Mouse (Mus musculus): ENCODE results near the gene Kncn. TPM values are rescaled to one million over a fixed set of nuclear protein-coding genes. Genes with fewer than 3 reads are reported as not detected.

The Kncn gene
- polyA plus RNA-seq, 1 experiment from 2014 or later = 0.31 TPM

- Histone ChIP-seq H3K27me3 (replicated peaks; ENCODE audit: control insufficient read depth, insufficient read depth, low read length) (no peaks in the 10 kb centered on the region), H3K9me3 (ENCODE audit: control insufficient read depth, low read length) (no peaks in the 10 kb centered on the region), H3K4me3 (ENCODE audit: low read depth, low read length) (no peak overlapping the region), H3K4me1 (ENCODE audit: control insufficient read depth, insufficient read depth, low read length) (peaks cover 7% of the 10 kb centered on the region), H3K4me2 (ENCODE audit: low read depth, low read length) (no peak overlapping the region), H3K9ac (ENCODE audit: low read depth, low read length) (no peak overlapping the region), H3K27ac (replicated peaks; ENCODE audit: low read depth, low read length) (no peak overlapping the region), H3K36me3 (ENCODE audit: control insufficient read depth, insufficient read depth, low read length) (peaks cover 35% of the 10 kb centered on the region)
- 81% methylated on average over 9 of the region's 9 CpGs for WGBS
- ATAC-seq (ENCODE audit: low read depth) (no peak), DNase-seq (ENCODE audit: low spot score) (no peak)
These were observed 26.8 kb upstream of the Kncn start for GRCm38 (mm10) chr4:115857293-115857883.

DNA sequence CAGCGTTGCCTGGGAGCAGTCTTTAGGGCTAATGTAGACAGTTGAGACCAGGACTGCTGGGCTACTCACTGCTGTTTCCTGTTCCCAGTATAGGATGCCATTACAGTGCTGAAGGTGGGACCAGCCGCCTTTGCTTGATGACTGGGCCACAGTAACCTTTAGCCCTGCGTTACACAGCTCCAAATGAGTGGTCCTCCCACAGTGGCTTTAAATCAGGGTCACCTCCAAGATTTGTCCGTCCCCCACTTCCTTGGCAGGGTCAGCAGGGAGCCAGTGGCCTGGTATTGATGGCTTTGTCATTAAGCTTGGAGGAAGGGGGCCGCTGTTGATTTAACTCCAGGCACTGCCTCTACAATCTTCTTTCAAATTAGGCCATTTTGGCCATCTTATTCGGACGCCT is 20.8 kb upstream of the Kncn start:
- ATAC-seq (ENCODE audit: low read depth) = no peak
- H3K4me3 ChIP-seq (ENCODE audit: low read depth, low read length) = no peak overlapping the region
- WGBS = 70% methylated on average over 7 of the region's 7 CpGs

DNA sequence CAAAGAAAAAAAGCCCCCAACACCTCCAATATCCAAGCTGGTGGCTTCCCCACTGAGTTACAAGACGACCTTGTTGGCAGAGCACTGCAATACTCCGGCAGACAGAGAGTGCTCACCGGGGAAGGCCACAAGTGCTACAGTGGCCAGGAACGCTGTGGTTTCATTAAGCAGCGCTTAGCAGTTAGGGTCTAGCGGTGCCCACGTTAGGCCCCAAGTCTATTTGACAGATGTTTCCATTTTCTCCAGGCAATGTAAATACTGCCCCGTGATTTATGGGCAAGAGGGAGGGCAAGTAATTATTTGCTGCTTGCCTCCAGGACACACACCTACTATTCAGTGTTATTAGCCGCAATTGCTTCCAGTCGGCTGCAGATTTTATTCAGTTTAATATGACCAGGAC is 20.3 kb upstream of the Kncn start:
- WGBS = 32% methylated on average over 10 of the region's 10 CpGs
- no peak overlapping the region for H3K4me2 ChIP-seq (ENCODE audit: low read depth, low read length)

More for the DNA sequence above, 20.8 kb upstream of the Kncn start:
- H3K27me3 ChIP-seq (replicated peaks; ENCODE audit: control insufficient read depth, insufficient read depth, low read length) = no peaks in the 10 kb centered on the region
- DNase-seq (ENCODE audit: low spot score) = no peak
- no peak overlapping the region for H3K27ac ChIP-seq (replicated peaks; ENCODE audit: low read depth, low read length)
- H3K4me2 ChIP-seq (ENCODE audit: low read depth, low read length) = no peak overlapping the region
- H3K4me1 ChIP-seq (ENCODE audit: control insufficient read depth, insufficient read depth, low read length) = no peaks in the 10 kb centered on the region
- H3K9ac ChIP-seq (ENCODE audit: low read depth, low read length) = no peak overlapping the region
- peaks cover 39% of the 10 kb centered on the region; the same call in 1 of the 2 replicates for H3K36me3 ChIP-seq (ENCODE audit: control insufficient read depth, insufficient read depth, low read length)
- no peaks in the 10 kb centered on the region for H3K9me3 ChIP-seq (ENCODE audit: control insufficient read depth, low read length)

GRCm38 (mm10) chr4:115869512-115870210 is 14.5 kb upstream of the Kncn start:
- Histone ChIP-seq H3K4me1 (ENCODE audit: control insufficient read depth, insufficient read depth, low read length) (0 out of 2 replicates have a peak, but pooled peaks cover 4% of the 10 kb centered on the region), H3K36me3 (ENCODE audit: control insufficient read depth, insufficient read depth, low read length) (peaks cover 36% of the 10 kb centered on the region; the same call in 1 of the 2 replicates), H3K9me3 (ENCODE audit: control insufficient read depth, low read length) (no peaks in the 10 kb centered on the region), H3K4me2 (ENCODE audit: low read depth, low read length) (no peak overlapping the region), H3K27me3 (replicated peaks; ENCODE audit: control insufficient read depth, insufficient read depth, low read length) (no peaks in the 10 kb centered on the region), H3K9ac (ENCODE audit: low read depth, low read length) (no peak overlapping the region; the same call in 1 of the 2 replicates), H3K4me3 (ENCODE audit: low read depth, low read length) (no peak overlapping the region), H3K27ac (replicated peaks; ENCODE audit: low read depth, low read length) (no peak overlapping the region)
- peak; percentile 40 for DNase-seq (ENCODE audit: low spot score)
- 27% methylated on average over 16 of the region's 16 CpGs for WGBS
- no peak for ATAC-seq (ENCODE audit: low read depth)

More for the DNA sequence above, 20.3 kb upstream of the Kncn start:
- DNase-seq (ENCODE audit: low spot score) = no peak
- Histone ChIP-seq H3K27me3 (replicated peaks; ENCODE audit: control insufficient read depth, insufficient read depth, low read length) (no peaks in the 10 kb centered on the region), H3K9ac (ENCODE audit: low read depth, low read length) (no peak overlapping the region), H3K4me3 (ENCODE audit: low read depth, low read length) (no peak overlapping the region), H3K27ac (replicated peaks; ENCODE audit: low read depth, low read length) (no peak overlapping the region), H3K4me1 (ENCODE audit: control insufficient read depth, insufficient read depth, low read length) (no peaks in the 10 kb centered on the region), H3K36me3 (ENCODE audit: control insufficient read depth, insufficient read depth, low read length) (peaks cover 39% of the 10 kb centered on the region; the same call in 1 of the 2 replicates), H3K9me3 (ENCODE audit: control insufficient read depth, low read length) (no peaks in the 10 kb centered on the region)
- no peak for ATAC-seq (ENCODE audit: low read depth)

DNA sequence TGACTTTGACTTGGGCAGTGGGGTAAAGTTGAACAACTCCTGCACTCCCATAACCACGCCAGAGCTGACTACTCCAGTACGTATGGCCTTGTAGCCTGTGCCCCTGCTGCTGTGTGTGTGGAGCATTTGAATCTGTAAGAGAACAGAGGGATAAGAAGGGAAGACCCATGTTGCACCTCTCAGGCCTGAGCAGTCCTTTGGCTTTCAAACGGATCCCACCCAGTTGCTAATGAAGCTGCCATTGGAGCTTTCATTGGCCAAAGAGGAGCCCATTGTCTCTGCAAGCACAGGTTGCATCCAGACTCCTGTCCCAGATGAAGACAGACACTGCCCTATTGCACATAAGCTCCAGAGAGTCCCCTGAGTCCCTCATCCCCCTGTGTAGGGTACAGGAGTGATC is 11.0 kb upstream of the Kncn start:
- peaks cover 4% of the 10 kb centered on the region; the same call in 1 of the 2 replicates for H3K4me1 ChIP-seq (ENCODE audit: control insufficient read depth, insufficient read depth, low read length)
- DNase-seq (ENCODE audit: low spot score) = no peak
- H3K4me3 ChIP-seq (ENCODE audit: low read depth, low read length) = no peak overlapping the region
- no peak overlapping the region for H3K9ac ChIP-seq (ENCODE audit: low read depth, low read length)
- no peak overlapping the region for H3K27ac ChIP-seq (replicated peaks; ENCODE audit: low read depth, low read length)
- H3K36me3 ChIP-seq (ENCODE audit: control insufficient read depth, insufficient read depth, low read length) = peaks cover 40% of the 10 kb centered on the region
- no peaks in the 10 kb centered on the region for H3K9me3 ChIP-seq (ENCODE audit: control insufficient read depth, low read length)
- no peak for ATAC-seq (ENCODE audit: low read depth)
- no peak overlapping the region for H3K4me2 ChIP-seq (ENCODE audit: low read depth, low read length)
- no peaks in the 10 kb centered on the region for H3K27me3 ChIP-seq (replicated peaks; ENCODE audit: control insufficient read depth, insufficient read depth, low read length)
- 89% methylated on average over 3 of the region's 3 CpGs for WGBS

DNA sequence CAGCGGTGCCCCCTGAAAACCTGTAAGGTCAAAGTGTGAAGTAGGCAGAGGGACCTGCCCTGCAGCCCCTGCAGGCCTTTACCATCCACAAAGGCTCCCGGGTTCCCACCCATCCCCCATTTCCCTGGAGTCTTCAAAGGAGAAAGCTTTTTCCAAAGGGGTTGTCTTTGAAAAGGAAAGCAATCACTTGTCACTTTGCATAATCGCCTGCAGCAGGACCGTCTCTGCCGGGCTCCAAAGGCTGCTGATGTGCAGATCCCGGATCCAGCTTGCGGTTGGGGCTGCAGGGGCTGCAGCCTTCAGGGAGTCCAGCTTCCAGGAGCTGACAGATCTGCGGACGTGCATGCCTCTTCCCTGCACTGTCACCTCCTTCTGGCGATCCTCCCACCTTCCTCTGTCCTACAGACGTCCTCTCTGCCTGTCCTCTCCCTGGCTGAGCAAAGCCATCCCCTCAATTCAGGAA is 6.0 kb upstream of the Kncn start:
- Histone ChIP-seq H3K27me3 (replicated peaks; ENCODE audit: control insufficient read depth, insufficient read depth, low read length) (no peaks in the 10 kb centered on the region), H3K4me2 (ENCODE audit: low read depth, low read length) (no peak overlapping the region), H3K4me1 (ENCODE audit: control insufficient read depth, insufficient read depth, low read length) (no peaks in the 10 kb centered on the region; the same call in 1 of the 2 replicates), H3K9me3 (ENCODE audit: control insufficient read depth, low read length) (no peaks in the 10 kb centered on the region), H3K27ac (replicated peaks; ENCODE audit: low read depth, low read length) (no peak overlapping the region), H3K4me3 (ENCODE audit: low read depth, low read length) (no peak overlapping the region), H3K9ac (ENCODE audit: low read depth, low read length) (no peak overlapping the region), H3K36me3 (ENCODE audit: control insufficient read depth, insufficient read depth, low read length) (peaks cover 25% of the 10 kb centered on the region)
- ATAC-seq (ENCODE audit: low read depth) (no peak), DNase-seq (ENCODE audit: low spot score) (peak; percentile 9)
- 8% methylated on average over 11 of the region's 11 CpGs for WGBS

GRCm38 (mm10) chr4:115878828-115879227 is 5.4 kb upstream of the Kncn start:
- ATAC-seq (ENCODE audit: low read depth) (no peak), DNase-seq (ENCODE audit: low spot score) (no peak)
- no peaks in the 10 kb centered on the region for H3K9me3 ChIP-seq (ENCODE audit: control insufficient read depth, low read length)
- no peak overlapping the region for H3K4me3 ChIP-seq (ENCODE audit: low read depth, low read length)
- no peak overlapping the region for H3K27ac ChIP-seq (replicated peaks; ENCODE audit: low read depth, low read length)
- no peak overlapping the region for H3K4me2 ChIP-seq (ENCODE audit: low read depth, low read length)
- H3K27me3 ChIP-seq (replicated peaks; ENCODE audit: control insufficient read depth, insufficient read depth, low read length) = no peaks in the 10 kb centered on the region
- no peaks in the 10 kb centered on the region; the same call in 1 of the 2 replicates for H3K4me1 ChIP-seq (ENCODE audit: control insufficient read depth, insufficient read depth, low read length)
- WGBS = 42% methylated on average over 9 of the region's 9 CpGs
- H3K9ac ChIP-seq (ENCODE audit: low read depth, low read length) = no peak overlapping the region
- peaks cover 21% of the 10 kb centered on the region for H3K36me3 ChIP-seq (ENCODE audit: control insufficient read depth, insufficient read depth, low read length)

- no peak overlapping the region for H3K27ac ChIP-seq (replicated peaks; ENCODE audit: low read depth, low read length)
- no peaks in the 10 kb centered on the region for H3K36me3 ChIP-seq (ENCODE audit: control insufficient read depth, insufficient read depth, low read length)
- no peaks in the 10 kb centered on the region for H3K9me3 ChIP-seq (ENCODE audit: control insufficient read depth, low read length)
- ATAC-seq (ENCODE audit: low read depth) = 0 out of 2 replicates have a peak, but pooled peaks have one; percentile 10
- H3K4me1 ChIP-seq (ENCODE audit: control insufficient read depth, insufficient read depth, low read length) = no peaks in the 10 kb centered on the region; the same call in 1 of the 2 replicates
- H3K9ac ChIP-seq (ENCODE audit: low read depth, low read length) = no peak overlapping the region
- DNase-seq (ENCODE audit: low spot score) = peak; percentile 38
- H3K4me3 ChIP-seq (ENCODE audit: low read depth, low read length) = no peak overlapping the region
- WGBS = 7% methylated on average over 1 of the region's 1 CpGs
- H3K27me3 ChIP-seq (replicated peaks; ENCODE audit: control insufficient read depth, insufficient read depth, low read length) = no peaks in the 10 kb centered on the region
- no peak overlapping the region for H3K4me2 ChIP-seq (ENCODE audit: low read depth, low read length)
These were observed 3.0 kb upstream of the Kncn start for GRCm38 (mm10) chr4:115881183-115881582.
